In genomic region chr7:16046481-16047337, GRCm38 (mm10) we compare ENCODE assay signal across 8 mouse cellular contexts. TPM values are rescaled to one million over a fixed set of nuclear protein-coding genes. Genes with fewer than 3 reads are reported as not detected.
DNase-seq lines count a peak whose midpoint lies in the region; ATAC-seq lines count a peak whose summit lies in the region.

No protein-coding gene starts in this region.

- peaks cover 63% of the 10 kb centered on the region for H3K4me1 ChIP-seq in hindbrain, embryonic 10.5 days (replicated peaks)

- H3K36me3 ChIP-seq in hindbrain, embryonic 10.5 days = peaks cover 17% of the 10 kb centered on the region

- H3K27me3 ChIP-seq in hindbrain, embryonic 10.5 days (ENCODE audit: insufficient read depth, poor library complexity, severe bottlenecking) = no peaks in the 10 kb centered on the region

- peak; percentile 29 for ATAC-seq in frontal cortex, adult (ENCODE audit: low TSS enrichment)

- H3K9me3 ChIP-seq in hindbrain, embryonic 10.5 days = no peaks in the 10 kb centered on the region

- DNase-seq in MN1 (ENCODE audit: low spot score) = peak; percentile 66
- DNase-seq in cerebellum, adult 9-10 months = peak; percentile 85
- DNase-seq in hindbrain, embryonic 10.5 days (ENCODE audit: low spot score) = peak; percentile 77
- DNase-seq in layer of hippocampus, postnatal 14 days (ENCODE audit: low spot score in 2 of 2) = peak; percentile 76 to 79
- DNase-seq in lung, postnatal 10 days = peak; percentile 85
- DNase-seq in ovary, postnatal 14 days (ENCODE audit: low spot score) = peak; percentile 63
- DNase-seq in thymus, postnatal 25 days = peak; percentile 75

- H3K4me3 ChIP-seq in hindbrain, embryonic 10.5 days = peak overlapping the region; percentile 99

- peak overlapping the region; percentile 100 for H3K27ac ChIP-seq in hindbrain, embryonic 10.5 days

- under 1% methylated on average over 46 of the region's 46 CpGs for WGBS in hindbrain, embryonic 10.5 days

RNA-seq across cellular contexts. Expression of gene Bicra, which starts 1.0 kb away (rescaled TPM):
- polyA plus RNA-seq in hindbrain, embryonic 10.5 days (2016; fragmentation: Nextera tagmentation; extraction: Ambion mirVana) = 7.7 and 10.7 TPM in 2 replicates
- 10 to 100 TPM; 18.7 to 19.4 TPM for total RNA-seq in layer of hippocampus, postnatal 14 days (2021)

RNA-seq across cellular contexts. Expression of gene Zfp541, which starts 14.9 kb away (rescaled TPM):
- 0.04 TPM in 1 of 2 replicates, not detected in the other for polyA plus RNA-seq in hindbrain, embryonic 10.5 days (2016; fragmentation: Nextera tagmentation; extraction: Ambion mirVana)
- total RNA-seq in layer of hippocampus, postnatal 14 days (2021) = under 1 TPM; 0.46 to 0.50 TPM

RNA-seq across cellular contexts. Expression of gene Napa, which starts 51.5 kb away (rescaled TPM):
- polyA plus RNA-seq in hindbrain, embryonic 10.5 days (2016; fragmentation: Nextera tagmentation; extraction: Ambion mirVana) = 193 and 221 TPM in 2 replicates
- 100 to 1,000 TPM; 240 to 259 TPM for total RNA-seq in layer of hippocampus, postnatal 14 days (2021)

Comparison
In these comparisons a context has a peak if more than half of its experiments do, and no peak if none do; other contexts are left out.
1. Peak in every context shown above with its lines: DNase-seq, ATAC-seq, H3K4me3 ChIP-seq and H3K27ac ChIP-seq.